ENCODE assay signal across 10 mouse cellular contexts in the genomic region with DNA sequence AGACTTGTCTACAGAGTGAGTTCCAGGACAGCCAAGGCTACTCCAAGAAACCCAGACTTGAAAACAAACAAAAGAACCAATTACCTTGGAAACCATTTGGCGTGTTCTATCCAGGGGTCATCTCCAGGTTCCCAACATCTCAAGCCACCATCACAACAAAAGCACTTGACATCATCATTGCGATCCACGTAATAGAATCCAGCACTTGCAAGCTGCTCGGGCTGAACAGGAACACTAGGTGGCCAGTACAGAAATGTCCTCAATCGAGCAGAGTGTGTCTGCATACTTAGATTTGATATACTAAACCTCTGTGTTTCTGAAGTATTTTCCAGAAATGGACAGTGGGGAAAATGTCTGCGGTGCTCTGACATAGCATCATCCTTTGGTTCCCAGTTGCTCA. TPM values are rescaled to one million over a fixed set of nuclear protein-coding genes. Genes with fewer than 3 reads are reported as not detected.
A peak's percentile ranks its signal among the peaks of the same experiment; 100 is the strongest.
DNase-seq lines count a peak whose midpoint lies in the region; ATAC-seq and TF ChIP-seq lines count a peak whose summit lies in the region.
"Had no signal": no experiment of that assay in that cellular context is flagged by ENCODE, and none has a peak within 500 bp of the region (broad histone marks: within the 10 kb centered on the region; RNA-seq: fewer than 3 reads in every experiment).

No protein-coding gene starts in this region.

- TF ChIP-seq POLR2A in spleen, adult 2 months (IDR thresholded peaks at IDR 0.05; ENCODE audit: low read depth, low read length): no peak

- H3K9ac ChIP-seq in heart, embryonic 14.5 days (ENCODE audit: low read length): peak overlapping the region; percentile 52

- no peaks in the 10 kb centered on the region for H3K9me3 ChIP-seq in heart, embryonic 14.5 days (ENCODE audit: control insufficient read depth, low read length)

- intact Hi-C loops in heart, postnatal 25 days (cut with DNase I): no loop called here
- intact Hi-C loops in left cerebral cortex, postnatal 14 days (cut with DNase I): no loop called here

- H3K4me3 ChIP-seq in heart, embryonic 14.5 days (ENCODE audit: control insufficient read depth in 1 of 2, insufficient read depth in 1 of 2, low read depth in 1 of 2, low read length in 2 of 2): no peak overlapping the region
- no peak overlapping the region for H3K4me3 ChIP-seq in spleen, adult 2 months (ENCODE audit: extremely low read depth, insufficient read depth, insufficient read length)

- 0 out of 4 replicates have a peak overlapping the region, but pooled peaks of 1 of the 2 experiments have one; percentile 6 for H3K27ac ChIP-seq in heart, embryonic 14.5 days (replicated peaks in 1 of 2; ENCODE audit: control insufficient read depth in 1 of 2, insufficient read depth in 1 of 2, low read depth in 2 of 2, low read length in 2 of 2)
- H3K27ac ChIP-seq in spleen, adult 2 months (ENCODE audit: insufficient read depth, low read length): 0 out of 2 replicates have a peak overlapping the region, but pooled peaks have one; percentile 14

- WGBS in heart, embryonic 14.5 days: 82% methylated on average over 6 of the region's 6 CpGs
- 84% methylated on average over 6 of the region's 6 CpGs for WGBS in spleen, adult 2 months

- no peak for TF ChIP-seq CTCF in spleen, adult 2 months (IDR thresholded peaks at IDR 0.05; ENCODE audit: extremely low read depth, insufficient read depth, insufficient read length, insufficient replicate concordance)

- H3K4me2 ChIP-seq in heart, embryonic 14.5 days (ENCODE audit: low read length): peak overlapping the region; percentile 27

- H3K4me1 ChIP-seq in heart, embryonic 14.5 days (ENCODE audit: control insufficient read depth in 2 of 2, insufficient read depth in 2 of 2, low read length in 2 of 2): peaks cover 10 to 36% of the 10 kb centered on the region in 2 experiments
- H3K4me1 ChIP-seq in spleen, adult 2 months (ENCODE audit: control insufficient read depth, insufficient read depth, insufficient read length): peaks cover 13% of the 10 kb centered on the region; the same call in 1 of the 2 replicates

- ATAC-seq in heart, embryonic 14.5 days (ENCODE audit: insufficient number of reproducible peaks, insufficient read depth, low FRiP score, low read depth): no peak

- no peaks in the 10 kb centered on the region for H3K27me3 ChIP-seq in heart, embryonic 14.5 days (ENCODE audit: control insufficient read depth, insufficient read depth, low read length)
- H3K27me3 ChIP-seq in spleen, adult 2 months (ENCODE audit: control insufficient read depth, insufficient read depth, low read length): no peaks in the 10 kb centered on the region

- H3K36me3 ChIP-seq in heart, embryonic 14.5 days (ENCODE audit: control insufficient read depth, insufficient read depth, low read length): peaks cover 20% of the 10 kb centered on the region
- peaks cover 7% of the 10 kb centered on the region for H3K36me3 ChIP-seq in spleen, adult 2 months (ENCODE audit: control insufficient read depth, insufficient read depth, low read length)

- DNase-seq in heart, postnatal 25 days (ENCODE audit: low spot score): no peak
- DNase-seq in spleen, adult 2 months (ENCODE audit: low read depth in 1 of 2, low spot score in 2 of 2): no peak
- no peak for DNase-seq in spleen, postnatal 36 days (ENCODE audit: low spot score in 2 of 2)
- DNase-seq in induced T-regulatory cell, adult 2 months (ENCODE audit: low read depth): peak; percentile 62
- no peak for DNase-seq in adrenal gland, postnatal 10 days
- DNase-seq in left cerebral cortex, postnatal 14 days (ENCODE audit: low spot score in 2 of 2): no peak
- DNase-seq in spleen, postnatal 10 days (ENCODE audit: low spot score in 2 of 2): no peak
- DNase-seq: kidney, postnatal 4 days; lung, postnatal 14 days had no signal

RNA-seq across cellular contexts. Expression of gene Birc2, which starts 3.4 kb away (rescaled TPM):
- 29.5 and 32.6 TPM in 2 replicates for polyA plus RNA-seq in heart, embryonic 14.5 days (2014; fragmentation: Nextera tagmentation; extraction: Ambion mirVana)
- 10 to 100 TPM; 23.6 to 24.8 TPM for total RNA-seq in heart, postnatal 25 days (2021)
- polyA plus RNA-seq in spleen, adult 2 months (2012; rRNA removed): 16.4 and 17.7 TPM in 2 replicates
- 10 to 100 TPM; 39.4 to 46.3 TPM for total RNA-seq in adrenal gland, postnatal 10 days (2021)
- total RNA-seq in left cerebral cortex, postnatal 14 days (2021): 10 to 100 TPM; 31.1 to 34.3 TPM

RNA-seq across cellular contexts. Expression of gene Birc3, which starts 39.6 kb away (rescaled TPM):
- 4.3 and 5.5 TPM in 2 replicates for polyA plus RNA-seq in heart, embryonic 14.5 days (2014; fragmentation: Nextera tagmentation; extraction: Ambion mirVana)
- total RNA-seq in heart, postnatal 25 days (2021): 1 to 10 TPM; 8.1 to 9.0 TPM
- polyA plus RNA-seq in spleen, adult 2 months (2012; rRNA removed): 44.9 and 45.8 TPM in 2 replicates
- total RNA-seq in adrenal gland, postnatal 10 days (2021): 10 to 100 TPM; 22.2 to 22.7 TPM
- total RNA-seq in left cerebral cortex, postnatal 14 days (2021): 1 to 10 TPM in 1 of 2 experiments, under 1 TPM in 1; 0.93 to 5.5 TPM
